Mouse (Mus musculus): ENCODE measurements around the gene Rnf152. TPM values are rescaled to one million over a fixed set of nuclear protein-coding genes. Genes with fewer than 3 reads are reported as not detected.

The Rnf152 gene
- polyA plus RNA-seq, 1 experiment: not detected

DNA sequence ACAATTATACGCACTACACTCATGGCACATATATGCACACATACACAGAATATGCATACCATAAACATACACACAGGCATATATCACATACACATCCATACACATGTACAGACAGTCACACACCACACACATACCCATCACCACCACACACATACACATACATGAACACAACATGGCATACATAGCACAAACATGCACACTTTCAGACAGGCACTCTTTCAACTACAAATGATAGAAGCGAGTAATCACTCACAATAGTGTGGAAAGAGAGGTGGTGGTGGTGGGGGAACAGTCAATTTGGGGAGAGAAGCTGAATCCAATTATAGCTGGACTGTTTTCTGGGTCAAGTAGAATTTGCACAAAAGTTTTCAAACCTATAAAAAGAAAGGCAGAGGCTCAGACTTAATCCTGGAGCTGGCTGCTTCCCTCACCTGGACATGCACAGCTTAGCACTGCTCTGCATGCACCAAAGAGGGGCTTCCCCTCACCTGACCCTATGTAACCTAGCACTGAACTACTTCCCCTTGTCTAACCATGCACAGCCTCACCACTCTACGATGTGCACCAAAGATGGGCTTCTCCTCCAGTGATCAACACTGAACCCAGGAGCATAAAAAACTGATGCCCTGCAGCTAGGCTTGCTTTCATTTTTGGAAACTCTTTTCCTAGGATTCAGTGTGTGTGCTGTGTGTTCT, 81.9 kb downstream of the Rnf152 start:
- no peak for TF ChIP-seq GATA1 (IDR thresholded peaks at IDR 0.05; ENCODE audit: low read length)

DNA sequence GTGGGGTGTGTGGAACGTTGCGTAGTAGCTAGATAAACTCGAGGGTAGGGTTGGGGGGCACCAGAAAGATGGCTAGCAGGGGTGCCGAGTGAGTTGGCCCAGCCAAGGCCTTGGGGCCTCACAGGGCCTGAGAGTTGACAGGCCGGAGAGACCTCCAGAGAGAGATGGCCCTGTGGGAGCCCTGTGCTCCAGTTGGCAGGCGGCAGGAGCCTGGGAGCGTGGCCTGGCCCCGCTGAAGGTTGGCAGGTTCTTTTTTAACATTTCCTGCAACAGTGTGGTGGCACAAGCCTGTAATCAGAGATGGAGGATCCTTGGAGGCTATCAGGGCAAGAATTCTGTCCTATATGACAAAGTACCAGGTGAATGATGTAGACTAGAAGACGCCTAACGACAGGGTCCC, 85.4 kb downstream of the Rnf152 start:
- no peak for TF ChIP-seq GATA1 (IDR thresholded peaks at IDR 0.05; ENCODE audit: low read length)

- no peak for TF ChIP-seq GATA1 (IDR thresholded peaks at IDR 0.05; ENCODE audit: low read length)
These were observed 93.1 kb downstream of the Rnf152 start for GRCm38 (mm10) chr1:105263283-105264033.

DNA sequence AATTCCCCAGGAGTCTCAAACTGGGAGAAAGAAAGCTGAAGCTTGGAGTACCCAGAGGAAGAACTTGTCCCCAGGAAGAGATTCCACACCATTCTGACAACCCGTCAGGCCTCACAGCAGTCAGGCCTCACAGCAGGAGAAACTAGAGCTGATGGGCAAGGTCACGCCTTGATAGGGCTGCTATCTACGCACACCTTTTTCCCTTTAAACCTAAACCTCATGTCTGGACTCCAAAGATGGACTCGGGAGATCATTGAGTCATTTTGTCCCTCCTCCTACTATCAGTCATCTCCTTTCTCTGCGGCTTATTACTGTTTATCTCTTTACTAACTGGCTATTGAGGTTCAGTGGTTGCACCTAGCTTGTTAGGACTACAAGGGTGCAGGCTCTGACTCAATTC, 96.3 kb downstream of the Rnf152 start:
- TF ChIP-seq GATA1 (IDR thresholded peaks at IDR 0.05; ENCODE audit: low read length): no peak

DNA sequence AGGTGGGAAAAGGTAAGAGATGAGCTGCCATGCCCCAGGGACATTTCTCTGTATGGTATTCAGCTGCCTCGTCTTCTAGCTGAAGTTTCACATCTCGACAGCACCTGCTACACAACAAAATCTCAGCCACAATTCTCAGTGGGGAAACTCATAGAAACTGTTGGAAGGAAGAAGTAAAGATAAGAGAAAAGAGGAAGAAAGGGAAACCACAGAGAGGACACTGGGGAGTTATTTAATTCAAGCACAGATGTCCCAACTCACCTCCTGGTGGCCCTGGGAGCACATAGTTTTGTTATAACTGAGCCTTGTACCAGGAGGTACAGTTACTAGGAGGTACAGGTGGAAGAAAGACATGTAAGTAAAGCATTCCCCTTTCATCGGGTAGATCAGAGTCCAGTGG, 99.3 kb downstream of the Rnf152 start:
- no peak for TF ChIP-seq GATA1 (IDR thresholded peaks at IDR 0.05; ENCODE audit: low read length)

DNA sequence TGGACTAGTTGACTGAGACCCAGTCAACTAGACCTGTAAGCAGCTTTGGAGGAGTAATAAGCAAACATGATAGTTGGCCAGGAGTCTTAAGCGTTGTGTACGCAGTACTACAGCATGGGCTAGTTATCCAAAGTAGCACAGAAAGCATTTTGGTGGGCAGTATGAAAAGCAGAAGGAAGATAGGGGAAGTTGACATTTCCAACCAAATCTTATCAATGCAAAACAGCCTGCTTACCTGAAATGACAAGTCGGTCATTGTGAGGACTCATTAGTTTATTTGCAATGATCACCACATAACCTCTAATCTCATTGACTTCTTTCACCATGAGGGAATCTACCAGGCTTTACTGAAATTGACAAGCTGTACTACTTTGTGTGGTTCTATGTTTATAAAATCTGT, 107.3 kb downstream of the Rnf152 start:
- TF ChIP-seq GATA1 (IDR thresholded peaks at IDR 0.05; ENCODE audit: low read length): no peak

DNA sequence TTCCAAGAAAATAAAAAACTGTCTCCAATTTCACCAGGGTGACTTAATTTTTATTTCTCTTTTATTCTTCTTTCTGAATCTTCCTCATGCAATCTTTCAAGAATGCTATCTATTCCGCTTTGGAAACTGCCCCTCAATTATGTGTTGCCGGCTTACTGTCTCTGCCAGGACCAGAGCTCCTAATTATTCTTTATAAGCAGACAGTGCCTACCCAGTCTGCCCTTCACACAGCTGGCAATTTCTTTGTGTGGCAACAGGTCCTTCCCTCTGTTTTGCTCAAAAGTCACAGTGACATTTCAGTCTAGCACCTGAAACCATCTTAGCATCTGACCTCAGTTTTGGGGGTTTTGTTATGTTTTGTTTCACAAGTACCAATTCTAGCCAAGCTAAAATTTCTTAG, 109.9 kb downstream of the Rnf152 start:
- TF ChIP-seq GATA1 (IDR thresholded peaks at IDR 0.05; ENCODE audit: low read length): no peak

DNA sequence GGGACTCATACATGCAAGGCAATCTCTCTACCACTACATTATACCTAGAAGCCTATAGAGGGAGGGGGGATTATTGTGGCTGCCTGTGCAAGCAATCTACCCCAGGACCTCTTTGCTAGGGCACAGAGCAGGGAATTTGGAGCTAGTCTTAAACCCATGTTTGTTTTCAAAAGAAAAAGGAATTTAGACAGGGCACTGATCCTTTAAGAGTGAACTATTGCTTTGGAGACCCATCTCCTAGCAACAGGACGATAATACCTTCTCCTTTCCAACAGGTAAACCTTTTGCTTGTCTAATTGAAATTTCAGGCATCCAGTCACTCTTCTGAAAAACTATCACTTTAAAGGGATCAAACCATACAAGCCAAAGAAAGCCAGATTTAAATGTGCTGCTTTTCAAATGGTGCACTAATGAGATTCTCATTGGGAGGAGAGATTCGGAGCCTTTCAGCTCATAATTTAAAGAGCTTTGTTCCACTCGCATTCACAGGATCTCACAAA, 110.4 kb downstream of the Rnf152 start:
- TF ChIP-seq GATA1 (IDR thresholded peaks at IDR 0.05; ENCODE audit: low read length): no peak

DNA sequence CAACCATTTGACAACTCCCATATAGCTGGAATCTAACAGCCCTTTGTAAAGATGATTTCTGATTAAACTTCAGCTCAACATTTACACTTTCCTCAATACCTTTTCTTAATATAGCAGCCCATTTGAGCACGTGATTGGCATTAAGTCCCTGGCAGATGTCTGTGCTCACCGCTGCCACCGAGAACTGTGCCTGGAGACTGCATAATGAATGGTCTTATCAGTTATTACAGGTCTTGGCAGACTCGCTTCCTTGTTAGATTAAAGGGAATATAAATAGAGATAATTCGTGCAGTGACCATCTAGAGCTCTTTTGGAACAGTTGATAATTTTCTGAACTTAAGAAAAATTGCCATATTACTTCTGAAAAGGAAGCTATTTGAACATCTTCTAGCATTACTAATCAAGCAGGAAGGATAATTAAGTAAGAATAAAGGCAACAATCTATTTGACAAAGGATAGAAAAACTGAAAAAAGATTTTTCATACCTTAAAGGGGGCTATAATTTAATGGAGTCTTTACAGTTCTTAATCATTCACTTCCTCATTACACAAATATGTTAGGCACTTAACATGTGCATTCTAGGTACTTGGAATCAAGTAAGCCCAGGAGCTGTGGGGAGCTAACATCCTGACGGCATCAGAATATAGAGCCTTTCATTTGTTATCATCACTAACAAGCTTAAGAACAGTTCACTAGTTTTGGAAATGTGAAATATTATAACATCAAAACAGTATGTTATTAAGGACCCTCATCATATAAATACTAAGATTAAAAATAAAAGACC, 113.0 kb downstream of the Rnf152 start:
- no peak for TF ChIP-seq GATA1 (IDR thresholded peaks at IDR 0.05; ENCODE audit: low read length)

GRCm38 (mm10) chr1:105240185-105240584, 116.3 kb downstream of the Rnf152 start:
- no peak for TF ChIP-seq GATA1 (IDR thresholded peaks at IDR 0.05; ENCODE audit: low read length)

Data from G1E-ER4 (cell line).